In the genomic region with DNA sequence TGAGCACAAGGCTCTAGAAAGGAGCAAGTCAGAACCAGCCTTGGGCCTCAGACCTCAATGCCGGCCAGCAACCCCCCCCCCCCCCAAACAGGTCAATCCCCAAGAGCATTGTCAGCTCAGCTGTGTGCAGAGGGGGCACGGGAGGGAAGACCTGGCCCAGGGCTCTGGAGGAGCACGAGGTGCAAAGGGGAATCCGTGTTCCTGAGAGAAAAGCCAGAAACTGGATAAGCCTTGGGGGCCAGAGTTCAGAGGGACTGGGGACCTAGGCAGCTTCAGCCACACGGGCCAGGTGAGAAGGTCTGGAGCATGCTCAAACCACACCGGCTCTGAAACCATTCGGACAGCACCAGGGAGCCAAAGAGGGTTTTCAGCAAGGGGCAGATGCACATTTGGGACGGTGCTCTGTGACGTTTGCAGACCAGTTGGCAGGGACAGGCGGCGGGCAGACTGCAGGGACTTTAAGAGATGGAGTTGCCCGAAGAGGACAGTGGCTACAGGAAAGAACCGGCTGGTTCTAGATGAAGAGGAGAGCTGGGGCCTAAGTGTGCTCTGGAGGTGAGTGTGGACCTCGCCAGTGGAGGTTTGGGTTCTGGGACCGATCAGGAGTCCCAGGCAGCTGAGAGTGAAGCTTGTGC, we compare ENCODE assay signal across 9 mouse cellular contexts. TPM values are rescaled to one million over a fixed set of nuclear protein-coding genes. Genes with fewer than 3 reads are reported as not detected.
DNase-seq lines count a peak whose midpoint lies in the region; ATAC-seq and TF ChIP-seq lines count a peak whose summit lies in the region.
"Had no signal": no experiment of that assay in that cellular context is flagged by ENCODE, and none has a peak within 500 bp of the region (broad histone marks: within the 10 kb centered on the region; RNA-seq: fewer than 3 reads in every experiment).

No protein-coding gene starts in this region.

- H3K27ac ChIP-seq in heart, embryonic 10.5 days, result peak overlapping the region; percentile 96
- H3K27ac ChIP-seq in spleen, adult 2 months (ENCODE audit: insufficient read depth, low read length), result peak overlapping the region; percentile 43
- H3K27ac ChIP-seq in limb, embryonic 13.5 days, result peak overlapping the region; percentile 93
- H3K27ac ChIP-seq in stomach, embryonic 15.5 days, result peak overlapping the region; percentile 2; the same call in 1 of the 2 replicates
- H3K27ac ChIP-seq: liver, embryonic 14.5 days had no signal

- H3K36me3 ChIP-seq in heart, embryonic 10.5 days, result peaks cover 18% of the 10 kb centered on the region
- H3K36me3 ChIP-seq in spleen, adult 2 months (ENCODE audit: control insufficient read depth, insufficient read depth, low read length), result peaks cover 10% of the 10 kb centered on the region
- H3K36me3 ChIP-seq in limb, embryonic 13.5 days, result peaks cover 14% of the 10 kb centered on the region
- H3K36me3 ChIP-seq in stomach, embryonic 15.5 days, result no peaks in the 10 kb centered on the region

- TF ChIP-seq CTCF in spleen, adult 2 months (IDR thresholded peaks at IDR 0.05; ENCODE audit: extremely low read depth, insufficient read depth, insufficient read length, insufficient replicate concordance), result no peak

- WGBS in heart, embryonic 10.5 days, result 10% methylated on average over 15 of the region's 15 CpGs
- WGBS in spleen, adult 2 months, result 53% methylated on average over 15 of the region's 15 CpGs
- 9% methylated on average over 15 of the region's 15 CpGs for WGBS in limb, embryonic 13.5 days
- WGBS in stomach, embryonic 15.5 days, result 37% methylated on average over 15 of the region's 15 CpGs

- H3K9ac ChIP-seq in limb, embryonic 13.5 days, result peak overlapping the region; percentile 86
- H3K9ac ChIP-seq in stomach, embryonic 15.5 days, result no peak overlapping the region
- H3K9ac ChIP-seq: liver, embryonic 14.5 days had no signal

- no peak for TF ChIP-seq POLR2A in spleen, adult 2 months (IDR thresholded peaks at IDR 0.05; ENCODE audit: low read depth, low read length)

- intact Hi-C loops in heart, postnatal 25 days (cut with DNase I), result loop anchor here (5.0 kb wide), 1 partner anchor 48 kb away; no protein-coding TSS in a partner anchor

- H3K9me3 ChIP-seq in heart, embryonic 10.5 days, result no peaks in the 10 kb centered on the region
- H3K9me3 ChIP-seq in limb, embryonic 13.5 days, result no peaks in the 10 kb centered on the region
- H3K9me3 ChIP-seq in stomach, embryonic 15.5 days, result no peaks in the 10 kb centered on the region

- H3K4me1 ChIP-seq in heart, embryonic 10.5 days, result peaks cover 92% of the 10 kb centered on the region
- H3K4me1 ChIP-seq in spleen, adult 2 months (ENCODE audit: control insufficient read depth, insufficient read depth, insufficient read length), result peaks cover 8% of the 10 kb centered on the region; the same call in 1 of the 2 replicates
- peaks cover 86% of the 10 kb centered on the region for H3K4me1 ChIP-seq in limb, embryonic 13.5 days
- H3K4me1 ChIP-seq in stomach, embryonic 15.5 days, result peaks cover 56% of the 10 kb centered on the region

- no peak for DNase-seq in heart, embryonic 10.5 days (ENCODE audit: low spot score)
- no peak for DNase-seq in heart, postnatal 25 days (ENCODE audit: low spot score)
- no peak for DNase-seq in spleen, adult 2 months (ENCODE audit: low read depth in 1 of 2, low spot score in 2 of 2)
- no peak for DNase-seq in spleen, adult 12 weeks (ENCODE audit: low spot score)
- DNase-seq in cerebellum, adult 11 months, result no peak
- DNase-seq in urinary bladder, adult 2 months (ENCODE audit: low spot score), result no peak

- H3K4me2 ChIP-seq in limb, embryonic 13.5 days (replicated peaks), result peak overlapping the region; percentile 85
- peak overlapping the region; percentile 93 for H3K4me2 ChIP-seq in stomach, embryonic 15.5 days

- H3K27me3 ChIP-seq in heart, embryonic 10.5 days (ENCODE audit: insufficient read depth, poor library complexity, severe bottlenecking), result peaks cover 67% of the 10 kb centered on the region
- H3K27me3 ChIP-seq in spleen, adult 2 months (ENCODE audit: control insufficient read depth, insufficient read depth, low read length), result peaks cover 29% of the 10 kb centered on the region
- H3K27me3 ChIP-seq in limb, embryonic 13.5 days, result peaks cover 41% of the 10 kb centered on the region
- peaks cover 49% of the 10 kb centered on the region for H3K27me3 ChIP-seq in stomach, embryonic 15.5 days (replicated peaks)

- no peak for ATAC-seq in limb, embryonic 13.5 days (ENCODE audit: low FRiP score, low read depth)
- ATAC-seq in stomach, embryonic 15.5 days (ENCODE audit: insufficient read depth, low FRiP score, low read depth), result no peak

- peak overlapping the region; percentile 76 for H3K4me3 ChIP-seq in heart, embryonic 10.5 days
- no peak overlapping the region for H3K4me3 ChIP-seq in spleen, adult 2 months (ENCODE audit: extremely low read depth, insufficient read depth, insufficient read length)
- H3K4me3 ChIP-seq in limb, embryonic 13.5 days, result peak overlapping the region; percentile 76
- peak overlapping the region; percentile 61 for H3K4me3 ChIP-seq in stomach, embryonic 15.5 days (replicated peaks)

RNA-seq across cellular contexts. Expression of gene Tmem200b, which starts 1.9 kb away (rescaled TPM):
- polyA plus RNA-seq in heart, embryonic 10.5 days (2016; fragmentation: Nextera tagmentation; extraction: Ambion mirVana), result 2.1 and 3.5 TPM in 2 replicates
- total RNA-seq in heart, postnatal 25 days (2021), result 1 to 10 TPM; 5.9 to 9.6 TPM
- 11.4 and 17.3 TPM in 2 replicates for polyA plus RNA-seq in spleen, adult 2 months (2012; rRNA removed)
- 2.5 and 2.6 TPM in 2 replicates for polyA plus RNA-seq in limb, embryonic 13.5 days (2015; fragmentation: Nextera tagmentation; extraction: Ambion mirVana)
- 0.99 and 1.2 TPM in 2 replicates for polyA plus RNA-seq in stomach, embryonic 15.5 days (2015; fragmentation: Nextera tagmentation; extraction: Ambion mirVana)
- 45.2 and 52.6 TPM in 2 replicates for polyA plus RNA-seq in urinary bladder, adult 2 months (2012; rRNA removed)

RNA-seq across cellular contexts. Expression of gene Srsf4, which starts 46.2 kb away (rescaled TPM):
- 81.0 and 96.1 TPM in 2 replicates for polyA plus RNA-seq in heart, embryonic 10.5 days (2016; fragmentation: Nextera tagmentation; extraction: Ambion mirVana)
- total RNA-seq in heart, postnatal 25 days (2021), result 10 to 100 TPM; 32.8 to 38.4 TPM
- polyA plus RNA-seq in spleen, adult 2 months (2012; rRNA removed), result 28.8 and 31.9 TPM in 2 replicates
- 123 and 129 TPM in 2 replicates for polyA plus RNA-seq in limb, embryonic 13.5 days (2015; fragmentation: Nextera tagmentation; extraction: Ambion mirVana)
- 95.1 and 97.8 TPM in 2 replicates for polyA plus RNA-seq in stomach, embryonic 15.5 days (2015; fragmentation: Nextera tagmentation; extraction: Ambion mirVana)
- 48.1 and 60.6 TPM in 2 replicates for polyA plus RNA-seq in urinary bladder, adult 2 months (2012; rRNA removed)

Comparison
In these comparisons a context has a peak if more than half of its experiments do, and no peak if none do; other contexts are left out.
1. H3K27ac ChIP-seq: peak in every context shown above with its lines; median percentile 96 in heart, embryonic 10.5 days; 93 in limb, embryonic 13.5 days; 43 in spleen, adult 2 months; 2 in stomach, embryonic 15.5 days.